Mouse (Mus musculus): ENCODE results near the gene Wfikkn1. TPM values are rescaled to one million over a fixed set of nuclear protein-coding genes. Genes with fewer than 3 reads are reported as not detected.
"Not testable (repeated sequence)": the region's sequence is repeated elsewhere in the genome, so short reads cannot be mapped to it uniquely, and the experiment has no call there.

Wfikkn1 gene
- polyA plus RNA-seq, 1 experiment from 2014 or later: 0.65 TPM

DNA sequence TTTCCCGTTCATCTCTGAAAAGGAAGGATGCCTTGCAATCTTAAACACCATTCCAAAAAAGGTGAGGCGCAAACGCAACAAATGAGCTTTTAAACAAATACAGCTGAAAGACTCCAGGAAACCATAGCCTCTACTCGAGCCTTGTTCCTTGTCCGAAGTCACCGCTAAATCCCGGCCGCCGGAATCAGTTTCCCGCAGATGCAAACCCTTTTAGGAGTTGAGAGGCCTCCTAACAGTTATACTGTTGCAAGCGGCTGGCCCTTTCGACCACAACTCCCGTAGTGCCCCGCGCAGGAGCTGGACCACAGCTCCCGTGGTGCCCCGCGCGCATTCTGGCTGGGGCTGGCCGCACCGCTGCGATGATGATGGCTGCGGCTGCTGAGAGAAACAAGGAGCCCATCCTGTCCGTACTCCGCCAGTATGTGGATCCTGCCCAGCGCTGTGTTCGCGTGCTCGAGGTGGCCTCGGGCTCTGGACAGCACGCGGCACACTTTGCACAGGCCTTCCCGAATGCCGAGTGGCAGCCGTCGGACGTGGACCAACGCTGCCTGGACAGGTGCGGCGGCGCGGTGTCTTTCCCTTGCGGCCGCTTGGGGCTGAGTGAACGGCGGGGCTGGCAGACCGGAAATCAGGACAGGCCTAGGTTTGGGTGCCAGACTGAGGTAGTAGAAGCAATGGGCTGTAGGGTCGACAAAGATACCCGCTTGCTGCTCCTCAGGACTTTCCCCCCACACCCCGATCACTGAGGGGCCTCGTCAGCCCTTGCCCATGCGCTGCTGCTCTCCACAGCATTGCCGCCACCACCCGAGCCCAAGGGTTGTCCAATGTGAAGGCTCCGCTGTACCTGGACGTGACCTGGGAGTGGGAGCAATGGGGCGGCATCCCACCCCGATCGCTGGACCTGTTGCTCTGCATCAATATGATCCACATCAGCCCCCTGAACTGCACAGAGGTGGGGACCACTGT, 5.2 kb downstream of the Wfikkn1 start:
- Histone ChIP-seq H3K27me3 (no peaks in the 10 kb centered on the region), H3K9ac (peak overlapping the region; percentile 83), H3K27ac (peak overlapping the region; percentile 91), H3K4me2 (peak overlapping the region; percentile 93), H3K36me3 (peaks cover 17% of the 10 kb centered on the region), H3K4me3 (replicated peaks) (peak overlapping the region; percentile 84), H3K4me1 (replicated peaks) (peaks cover 49% of the 10 kb centered on the region), H3K9me3 (replicated peaks) (no peaks in the 10 kb centered on the region)
- WGBS (ENCODE audit: insufficient replicate concordance): 1% methylated on average over 59 of the region's 59 CpGs
- ATAC-seq (ENCODE audit: low read depth) (peak; percentile 85), DNase-seq (peak; percentile 84)

DNA sequence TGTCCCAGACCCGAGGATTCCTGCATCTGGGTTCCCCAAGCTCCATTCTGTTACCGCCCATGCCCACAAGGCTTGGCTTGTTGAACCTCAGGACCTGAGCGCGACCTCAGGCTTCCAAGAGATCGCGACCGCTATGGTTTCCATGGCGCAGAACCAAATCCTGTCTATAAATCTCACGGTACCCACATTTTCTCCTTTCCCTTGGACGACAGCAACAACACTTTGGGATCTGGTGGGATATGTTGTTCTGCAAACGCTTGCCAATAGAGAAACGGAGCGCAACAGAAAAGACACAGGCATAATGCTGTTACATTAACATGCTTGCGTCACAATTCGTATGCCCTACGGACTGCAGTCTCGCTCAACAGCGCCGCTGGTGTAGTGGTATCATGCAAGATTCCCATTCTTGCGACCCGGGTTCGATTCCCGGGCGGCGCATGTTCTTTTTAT, 5.9 kb downstream of the Wfikkn1 start, which contains the start of gene Mettl26:
Gene Mettl26 (plus strand): TSS at position 354 of the 450 bp plus-strand sequence.
- H3K9me3 ChIP-seq (replicated peaks): no peaks in the 10 kb centered on the region
- DNase-seq (peak; percentile 84), ATAC-seq (ENCODE audit: low read depth) (peak; percentile 66)
- peaks cover 17% of the 10 kb centered on the region for H3K36me3 ChIP-seq
- peak within 1 kb of the TSS; percentile 91 for H3K27ac ChIP-seq
- H3K4me2 ChIP-seq: peak within 1 kb of the TSS; percentile 93
- H3K9ac ChIP-seq: peak within 1 kb of the TSS; percentile 83
- WGBS (ENCODE audit: insufficient replicate concordance): 1% methylated on average over 25 of the region's 25 CpGs
- no peaks in the 10 kb centered on the region for H3K27me3 ChIP-seq
- H3K4me1 ChIP-seq (replicated peaks): peaks cover 43% of the 10 kb centered on the region
- peak within 1 kb of the TSS; percentile 84 for H3K4me3 ChIP-seq (replicated peaks)

GRCm38 (mm10) chr17:25874148-25874720, 6.4 kb downstream of the Wfikkn1 start:
- Histone ChIP-seq H3K27me3 (no peaks in the 10 kb centered on the region), H3K4me1 (replicated peaks) (peaks cover 38% of the 10 kb centered on the region), H3K9ac (peak overlapping the region; percentile 83), H3K36me3 (peaks cover 17% of the 10 kb centered on the region), H3K27ac (peak overlapping the region; percentile 91), H3K4me2 (peak overlapping the region; percentile 93), H3K4me3 (replicated peaks) (peak overlapping the region; percentile 84), H3K9me3 (replicated peaks) (no peaks in the 10 kb centered on the region)
- WGBS (ENCODE audit: insufficient replicate concordance): 10% methylated on average over 14 of the region's 14 CpGs
- DNase-seq (no peak), ATAC-seq (ENCODE audit: low read depth) (no peak)

GRCm38 (mm10) chr17:25873405-25874147, 7.1 kb downstream of the Wfikkn1 start:
- no peaks in the 10 kb centered on the region for H3K27me3 ChIP-seq
- H3K4me1 ChIP-seq (replicated peaks): peaks cover 40% of the 10 kb centered on the region
- no peaks in the 10 kb centered on the region for H3K9me3 ChIP-seq (replicated peaks)
- H3K27ac ChIP-seq: no peak overlapping the region; the same call in 1 of the 2 replicates
- peak overlapping the region; percentile 84 for H3K4me3 ChIP-seq (replicated peaks)
- peak overlapping the region; percentile 83 for H3K9ac ChIP-seq
- 73% methylated on average over 11 of the region's 11 CpGs for WGBS (ENCODE audit: insufficient replicate concordance)
- peaks cover 11% of the 10 kb centered on the region for H3K36me3 ChIP-seq
- no peak for DNase-seq
- ATAC-seq (ENCODE audit: low read depth): no peak
- H3K4me2 ChIP-seq: peak overlapping the region; percentile 93

DNA sequence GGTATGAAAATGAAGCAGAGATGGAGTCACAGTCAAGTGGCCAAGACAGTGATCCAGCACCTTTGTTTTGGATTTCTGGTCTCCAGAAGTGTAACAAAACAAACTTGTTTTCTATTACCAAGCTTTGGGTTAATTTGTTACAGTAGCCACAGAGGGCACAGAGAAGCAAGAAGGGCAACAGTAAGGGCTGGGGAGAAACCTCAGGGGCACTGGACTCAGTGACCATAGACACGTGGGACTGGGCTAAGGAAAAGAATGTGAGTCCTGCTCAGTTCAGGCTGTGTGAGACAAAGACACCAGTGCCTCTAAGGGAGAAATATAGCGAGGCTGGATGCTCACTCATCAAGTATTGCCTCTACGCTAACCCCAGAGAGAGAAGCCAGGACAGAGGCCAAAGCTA, 8.0 kb downstream of the Wfikkn1 start:
- H3K4me2 ChIP-seq: no peak overlapping the region
- ATAC-seq (ENCODE audit: low read depth) (no peak), DNase-seq (no peak)
- H3K36me3 ChIP-seq: peaks cover 2% of the 10 kb centered on the region
- H3K27me3 ChIP-seq: no peaks in the 10 kb centered on the region
- H3K4me1 ChIP-seq (replicated peaks): peaks cover 44% of the 10 kb centered on the region
- H3K27ac ChIP-seq: no peak overlapping the region
- H3K9ac ChIP-seq: no peak overlapping the region
- no peak overlapping the region for H3K4me3 ChIP-seq (replicated peaks)
- no peaks in the 10 kb centered on the region for H3K9me3 ChIP-seq (replicated peaks)
- 69% methylated on average over 3 of the region's 3 CpGs for WGBS (ENCODE audit: insufficient replicate concordance)

DNA sequence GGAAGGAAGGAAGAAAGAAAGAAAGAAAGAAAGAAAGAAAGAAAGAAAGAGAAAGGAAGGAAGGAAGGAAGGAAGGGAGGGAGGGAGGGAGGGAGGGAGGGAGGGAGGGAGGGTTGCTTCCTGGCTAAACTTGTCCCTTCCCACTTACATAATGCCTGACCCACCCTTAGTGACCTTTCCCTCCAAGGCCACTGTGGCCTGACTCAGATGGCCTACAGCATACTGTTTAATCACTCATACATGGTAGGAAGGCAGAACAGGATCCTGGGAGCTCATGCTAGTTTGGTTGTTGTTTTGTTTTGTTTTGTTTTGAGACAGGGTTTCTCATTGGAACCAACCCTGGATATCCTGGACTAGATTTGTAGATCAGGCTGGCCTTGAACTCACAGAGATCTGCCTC, 9.1 kb downstream of the Wfikkn1 start:
- ATAC-seq (ENCODE audit: low read depth); H3K27me3 ChIP-seq; H3K9me3 ChIP-seq (replicated peaks); H3K27ac ChIP-seq; H3K36me3 ChIP-seq; H3K9ac ChIP-seq; H3K4me3 ChIP-seq (replicated peaks); DNase-seq; H3K4me2 ChIP-seq: not testable (repeated sequence)
- peaks cover 47% of the 10 kb centered on the region for H3K4me1 ChIP-seq (replicated peaks)

GRCm38 (mm10) chr17:25869954-25870353, 10.7 kb downstream of the Wfikkn1 start:
- Histone ChIP-seq H3K27ac (no peak overlapping the region), H3K27me3 (no peaks in the 10 kb centered on the region), H3K9me3 (replicated peaks) (no peaks in the 10 kb centered on the region), H3K4me1 (replicated peaks) (peaks cover 45% of the 10 kb centered on the region), H3K9ac (no peak overlapping the region), H3K4me3 (replicated peaks) (no peak overlapping the region), H3K4me2 (no peak overlapping the region), H3K36me3 (peaks cover 5% of the 10 kb centered on the region; the same call in 1 of the 2 replicates)
- DNase-seq: no peak
- ATAC-seq (ENCODE audit: low read depth): no peak
- WGBS (ENCODE audit: insufficient replicate concordance): 75% methylated on average over 2 of the region's 2 CpGs

GRCm38 (mm10) chr17:25869498-25869897, 11.2 kb downstream of the Wfikkn1 start:
- DNase-seq: no peak
- Histone ChIP-seq H3K9me3 (replicated peaks) (no peaks in the 10 kb centered on the region), H3K27ac (no peak overlapping the region), H3K36me3 (peaks cover 9% of the 10 kb centered on the region; the same call in 1 of the 2 replicates), H3K27me3 (no peaks in the 10 kb centered on the region), H3K4me2 (no peak overlapping the region), H3K4me1 (replicated peaks) (peaks cover 43% of the 10 kb centered on the region), H3K4me3 (replicated peaks) (no peak overlapping the region), H3K9ac (no peak overlapping the region)
- ATAC-seq (ENCODE audit: low read depth): no peak
- 82% methylated on average over 8 of the region's 8 CpGs for WGBS (ENCODE audit: insufficient replicate concordance)

DNA sequence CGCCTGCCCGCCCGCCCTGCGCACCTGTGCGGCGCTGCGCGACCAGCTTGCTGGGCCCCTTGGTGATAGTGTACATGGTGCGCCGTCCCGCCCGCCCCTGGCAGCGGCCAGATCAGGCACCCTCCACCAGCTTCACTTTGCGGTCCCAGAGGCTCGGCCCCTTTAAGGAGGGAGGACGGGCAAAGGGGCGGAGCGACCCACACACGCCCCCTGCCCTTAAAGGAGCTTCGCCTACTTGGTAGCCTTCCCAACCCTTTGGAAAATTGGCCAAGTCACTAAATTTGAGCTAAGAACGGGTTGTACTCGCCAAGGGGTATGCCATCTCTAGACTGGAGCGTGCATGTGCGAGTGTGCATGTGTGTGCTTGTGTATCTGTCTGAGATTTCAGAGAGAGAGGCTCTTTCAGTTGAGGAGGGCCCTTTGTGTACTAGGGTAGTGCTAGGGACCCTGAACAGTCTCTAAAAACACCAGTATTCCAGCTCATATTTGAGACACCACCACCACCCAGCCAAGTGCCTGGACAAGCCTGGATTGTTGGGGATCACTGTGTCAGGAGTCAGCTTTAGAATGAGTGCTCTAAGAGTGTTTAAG, 12.0 kb downstream of the Wfikkn1 start, which contains the start of gene Mcrip2:
Gene Mcrip2 (minus strand): TSS at position 164 of the 591 bp plus-strand sequence.
- 0% methylated on average over 24 of the region's 24 CpGs for WGBS (ENCODE audit: insufficient replicate concordance)
- Histone ChIP-seq H3K27ac (peak within 1 kb of the TSS; percentile 74), H3K9me3 (replicated peaks) (no peaks in the 10 kb centered on the region), H3K4me1 (replicated peaks) (peaks cover 35% of the 10 kb centered on the region), H3K4me3 (replicated peaks) (peak within 1 kb of the TSS; percentile 74), H3K36me3 (peaks cover 17% of the 10 kb centered on the region), H3K27me3 (no peaks in the 10 kb centered on the region), H3K4me2 (peak within 1 kb of the TSS; percentile 90), H3K9ac (peak within 1 kb of the TSS; percentile 80)
- ATAC-seq (ENCODE audit: low read depth) (peak; percentile 75), DNase-seq (peak; percentile 65)

DNA sequence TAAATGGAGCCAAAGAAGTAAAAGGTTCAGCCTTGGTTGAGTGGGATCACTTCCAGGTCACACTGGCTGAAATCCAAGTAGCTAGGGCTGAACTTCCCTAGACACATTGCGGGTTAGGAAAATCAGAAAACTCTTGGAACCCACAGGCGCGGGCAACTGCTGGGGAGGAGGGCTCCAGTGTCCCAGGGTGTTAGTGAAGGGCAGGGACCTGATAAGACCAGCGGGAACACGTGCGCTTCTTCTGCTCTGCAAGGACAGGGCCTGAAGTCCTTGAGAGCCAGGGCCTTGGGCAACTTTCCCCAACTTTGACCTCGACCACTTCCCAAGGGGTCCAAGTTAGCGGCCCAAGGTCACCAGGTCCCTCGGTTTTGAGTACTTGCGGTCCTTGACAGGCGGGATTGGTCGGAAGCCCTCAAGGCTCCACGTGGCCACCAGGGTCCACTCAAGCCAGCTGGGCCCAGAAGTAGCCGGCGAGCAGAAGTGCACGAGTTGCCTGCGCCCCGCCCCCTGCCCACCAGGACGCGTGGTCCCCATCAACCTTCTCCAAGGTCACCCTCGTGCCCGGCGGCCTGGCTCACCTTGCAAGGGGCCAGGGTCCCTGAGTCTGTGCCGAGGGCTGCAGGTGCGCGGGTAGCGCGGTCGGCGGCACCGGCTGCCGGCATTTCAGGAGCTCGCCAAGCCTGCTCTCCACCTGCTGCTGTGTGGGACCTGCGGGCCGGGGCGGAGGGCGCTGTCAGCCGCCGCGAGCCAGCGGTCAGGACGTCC, 12.6 kb downstream of the Wfikkn1 start:
- Histone ChIP-seq H3K27me3 (no peaks in the 10 kb centered on the region), H3K4me3 (replicated peaks) (peak overlapping the region; percentile 74), H3K9ac (peak overlapping the region; percentile 80), H3K4me1 (replicated peaks) (peaks cover 36% of the 10 kb centered on the region), H3K27ac (peak overlapping the region; percentile 74), H3K4me2 (peak overlapping the region; percentile 90), H3K9me3 (replicated peaks) (no peaks in the 10 kb centered on the region), H3K36me3 (peaks cover 22% of the 10 kb centered on the region)
- DNase-seq: no peak
- ATAC-seq (ENCODE audit: low read depth): peak; percentile 60
- WGBS (ENCODE audit: insufficient replicate concordance): under 1% methylated on average over 42 of the region's 42 CpGs

Data from liver, embryonic 13.5 days (tissue).